Mouse (Mus musculus) erythroblast, embryonic 14.5 days (primary cell): ENCODE data around the gene Gnpat.

ENCODE experiments used
- GATA1 ChIP-seq: IDR thresholded peaks from 2 replicates; pipeline ENCODE4 v1.6.1; 2012; ENCODE audit warnings: low read length, inconsistent platforms, mixed read lengths
- TAL1 ChIP-seq: IDR thresholded peaks from 3 replicates; pipeline ENCODE4 v1.6.1; 2012; ENCODE audit warnings: low read length, inconsistent platforms, mixed read lengths

- no peak for TF ChIP-seq GATA1
- TF ChIP-seq TAL1: no peak
Measured at GRCm38 (mm10) chr8:124833430-124834205, 29.2 kb upstream of the Gnpat start.
